In the genomic region with DNA sequence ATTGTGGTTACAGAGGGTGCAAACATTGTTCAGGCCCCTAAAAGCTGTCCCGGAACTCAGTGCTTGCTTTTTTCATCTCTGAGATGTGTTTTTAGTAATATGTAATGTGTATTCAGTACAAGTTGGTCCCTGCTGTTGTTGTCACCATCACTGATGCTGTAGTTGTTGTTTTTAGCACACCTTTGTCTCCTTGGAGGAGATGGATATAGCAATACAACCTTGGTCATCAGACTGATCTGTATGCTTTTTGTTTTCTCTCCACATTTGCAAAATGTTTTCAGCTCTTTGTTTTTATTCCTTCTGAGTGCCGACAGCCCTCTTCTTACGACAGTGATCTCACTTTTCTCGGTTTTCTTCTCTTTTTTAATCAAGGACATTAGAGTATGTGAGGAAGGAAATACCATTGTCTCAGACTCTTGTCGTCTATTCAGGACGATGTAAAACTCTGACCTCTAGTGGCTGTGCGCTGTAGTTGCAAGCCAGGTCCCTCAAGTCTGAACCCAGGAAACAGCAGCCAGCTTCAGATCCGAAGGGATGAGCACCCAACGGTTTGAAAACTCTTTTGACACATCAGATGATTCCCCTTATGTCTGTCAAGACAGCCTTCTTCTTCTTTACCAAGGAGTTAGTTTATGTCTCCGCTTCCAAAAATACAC, we compare ENCODE assay signal across 8 mouse cellular contexts.
DNase-seq lines count a peak whose midpoint lies in the region.

No protein-coding gene starts in this region.

- H3K36me3 ChIP-seq in limb, embryonic 10.5 days, result no peaks in the 10 kb centered on the region
- no peaks in the 10 kb centered on the region for H3K36me3 ChIP-seq in splenic B cell, adult 2 months (ENCODE audit: control insufficient read depth, insufficient read depth, low read length, poor library complexity, severe bottlenecking)

- peak; percentile 79 for DNase-seq in 3T3-L1 (ENCODE audit: low read depth, low spot score)
- DNase-seq in WW6 (ENCODE audit: low read depth, low spot score), result peak; percentile 38
- DNase-seq in cerebellum, postnatal 36 days, result peak; percentile 42 to 46
- DNase-seq in gastrocnemius, postnatal 14 days, result peak; percentile 37
- peak; percentile 26 to 59 for DNase-seq in kidney, adult 8-10 months
- peak; percentile 72 for DNase-seq in limb, embryonic 10.5 days (ENCODE audit: low spot score)
- DNase-seq in natural killer cell, adult 2 months (ENCODE audit: low spot score in 2 of 2), result peak; percentile 20 to 31
- DNase-seq in splenic B cell, adult 2 months (ENCODE audit: low read depth, low spot score), result peak; percentile 59

- intact Hi-C loops in gastrocnemius, postnatal 14 days (cut with DNase I; ENCODE audit: low total_unique reads), result loop anchor here (5.0 kb wide), 1 partner anchor 372 kb away; no protein-coding TSS in a partner anchor

- H3K27ac ChIP-seq in limb, embryonic 10.5 days, result peak overlapping the region; percentile 54

- H3K27me3 ChIP-seq in limb, embryonic 10.5 days (ENCODE audit: low read depth, poor library complexity, severe bottlenecking), result no peaks in the 10 kb centered on the region
- H3K27me3 ChIP-seq in splenic B cell, adult 2 months (ENCODE audit: control insufficient read depth, insufficient read depth, low read length, poor library complexity, severe bottlenecking), result no peaks in the 10 kb centered on the region

- 16% methylated on average over 10 of the region's 10 CpGs for WGBS in limb, embryonic 10.5 days

- H3K4me3 ChIP-seq in limb, embryonic 10.5 days, result no peak overlapping the region

- H3K9me3 ChIP-seq in limb, embryonic 10.5 days (replicated peaks), result no peaks in the 10 kb centered on the region

- H3K4me1 ChIP-seq in limb, embryonic 10.5 days, result peaks cover 18% of the 10 kb centered on the region

Comparison
In these comparisons a context has a peak if more than half of its experiments do, and no peak if none do; other contexts are left out.
1. DNase-seq: peak in every context shown above with its lines; median percentile 79 in 3T3-L1; 72 in limb, embryonic 10.5 days; 59 in splenic B cell, adult 2 months; 44 in cerebellum, postnatal 36 days; 42 in kidney, adult 8-10 months; 38 in WW6; 37 in gastrocnemius, postnatal 14 days; 26 in natural killer cell, adult 2 months.